Mouse (Mus musculus): ENCODE results near the gene Nppc.

The Nppc gene

GRCm38 (mm10) chr1:86670279-86671038 is at the start of gene Nppc:
TSS of gene Nppc (minus strand) at chr1:86670571.
- no peak for DNase-seq (ENCODE audit: low read depth in 1 of 2, low spot score in 2 of 2)

DNA sequence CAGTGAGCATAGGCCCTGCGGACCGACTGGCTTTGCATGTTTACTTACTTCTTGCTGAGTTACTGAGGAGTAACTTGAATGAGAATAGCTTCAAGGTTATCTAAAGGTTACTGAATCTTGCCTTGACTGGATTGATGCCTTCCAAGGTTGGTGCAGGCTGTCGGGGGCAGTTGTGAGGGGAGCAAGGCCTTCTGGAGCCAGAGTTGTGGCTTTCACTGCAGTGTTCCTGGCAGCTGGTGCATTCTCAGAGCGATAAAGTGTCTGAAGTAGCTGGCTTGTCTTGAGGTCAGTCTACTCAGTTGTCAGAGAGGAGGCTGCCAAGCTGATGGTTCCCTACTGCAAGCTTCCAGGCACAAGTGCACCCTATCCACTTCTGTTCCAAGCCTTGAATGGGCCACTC is 49.0 kb upstream of the Nppc start:
- no peak for DNase-seq (ENCODE audit: low read depth in 1 of 2, low spot score in 2 of 2)

- DNase-seq (ENCODE audit: low read depth in 1 of 2, low spot score in 2 of 2), result no peak
These were observed 47.8 kb upstream of the Nppc start for GRCm38 (mm10) chr1:86718190-86718589.

GRCm38 (mm10) chr1:86713054-86713453 is 42.7 kb upstream of the Nppc start:
- DNase-seq (ENCODE audit: low read depth in 1 of 2, low spot score in 2 of 2), result no peak

DNA sequence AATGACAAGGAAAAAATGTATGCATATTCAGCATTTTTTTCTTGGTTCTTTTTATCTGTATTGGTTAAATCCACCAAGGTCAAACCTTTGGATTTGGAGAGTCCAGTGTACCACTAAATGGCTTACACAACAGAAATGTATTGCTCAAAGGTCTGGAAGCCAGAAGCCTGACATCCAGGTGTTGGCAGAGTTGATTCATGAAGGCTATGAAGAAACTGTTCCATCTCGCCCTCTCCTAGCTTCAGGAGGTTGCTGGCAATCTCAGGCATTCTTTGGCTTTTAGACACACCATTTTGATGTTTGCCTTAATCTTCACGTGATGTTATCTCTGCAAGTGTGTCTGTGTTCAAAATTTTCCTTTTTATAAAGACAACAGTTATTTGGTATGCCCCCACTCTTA is 41.7 kb upstream of the Nppc start:
- DNase-seq (ENCODE audit: low read depth in 1 of 2, low spot score in 2 of 2), result no peak

DNA sequence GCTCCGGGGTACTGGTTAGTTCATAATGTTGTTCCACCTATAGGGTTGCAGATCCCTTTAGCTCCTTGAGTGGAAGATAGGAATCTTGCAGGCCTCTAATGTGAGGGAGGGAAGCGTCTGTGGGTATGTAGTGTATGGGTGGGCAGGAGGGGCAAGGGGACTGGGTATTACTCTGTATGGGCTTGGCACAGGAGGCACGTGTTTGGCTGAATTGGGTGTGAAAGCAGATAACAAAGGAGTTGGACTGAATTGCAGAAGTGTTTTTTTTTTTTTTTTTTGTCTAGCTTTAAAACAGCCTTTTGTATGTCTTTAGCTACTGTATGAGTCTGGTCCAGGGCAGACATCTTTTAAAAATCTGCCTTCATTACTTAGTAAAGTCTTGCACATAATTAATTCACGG is 39.2 kb upstream of the Nppc start:
- DNase-seq (ENCODE audit: low read depth in 1 of 2, low spot score in 2 of 2), result no peak

DNA sequence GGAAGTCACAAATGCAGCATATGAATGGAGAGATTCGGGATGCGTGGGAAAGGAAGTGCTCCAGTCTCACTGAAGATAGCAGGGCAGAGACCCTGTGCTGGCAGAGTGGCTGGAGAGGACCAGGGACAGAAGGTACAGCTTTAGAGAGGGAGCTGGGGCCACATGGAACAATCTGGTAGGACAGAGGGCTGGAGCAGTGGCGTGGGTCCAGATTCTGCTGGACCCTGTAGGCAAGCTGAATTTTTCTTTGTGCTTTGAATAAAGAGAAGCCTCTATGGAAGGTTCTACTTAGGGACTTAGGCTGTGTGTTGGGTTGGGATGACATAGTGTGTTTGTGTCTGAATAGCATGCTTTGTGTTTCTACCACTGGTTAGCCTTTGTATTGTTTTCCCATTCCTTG is 35.1 kb upstream of the Nppc start:
- no peak for DNase-seq (ENCODE audit: low read depth in 1 of 2, low spot score in 2 of 2)

DNA sequence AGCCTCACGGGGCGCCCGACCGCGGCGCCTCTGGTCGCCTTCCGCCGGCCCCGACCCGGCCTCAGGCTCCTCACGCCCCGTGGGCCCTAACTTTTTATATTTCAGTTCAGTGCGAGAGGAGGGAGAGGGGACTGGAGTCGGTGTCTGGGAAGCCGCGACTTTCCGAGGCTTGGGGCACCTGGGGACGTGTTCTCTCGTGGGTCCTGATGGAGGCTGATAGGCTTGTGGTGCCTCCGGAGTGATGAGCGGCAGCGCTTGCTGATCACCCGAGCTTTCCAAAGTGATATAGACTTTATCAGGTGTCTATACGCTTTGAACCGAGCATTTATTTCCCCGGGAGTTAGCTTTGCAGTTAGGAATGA is 33.6 kb upstream of the Nppc start:
- no peak for DNase-seq (ENCODE audit: low read depth in 1 of 2, low spot score in 2 of 2)

- peak; percentile 21 to 43 for DNase-seq (ENCODE audit: low read depth in 1 of 2, low spot score in 2 of 2)
These were observed 33.1 kb upstream of the Nppc start, which contains the start of gene Dis3l2 for GRCm38 (mm10) chr1:86703300-86703964. TSS of gene Dis3l2 (plus strand) at chr1:86703808.

DNA sequence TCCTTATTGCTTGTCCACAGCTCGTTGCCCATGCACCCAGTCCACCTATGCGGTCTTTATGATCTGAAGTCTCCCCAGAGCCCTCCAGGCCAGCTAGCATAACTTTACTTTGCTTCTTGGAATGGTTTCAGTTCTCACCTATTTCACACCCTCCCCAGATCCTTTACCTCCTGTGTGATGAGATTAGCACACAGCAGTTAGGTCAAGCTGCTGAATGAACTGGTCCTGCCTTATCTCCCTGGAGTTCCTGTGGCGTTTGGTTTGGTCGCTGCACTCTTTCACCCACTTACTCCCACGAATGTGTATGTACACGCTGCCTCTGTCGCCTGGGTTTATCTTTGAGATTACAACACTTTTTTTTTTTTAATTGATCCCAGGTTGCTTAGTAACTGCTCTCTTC is 30.0 kb upstream of the Nppc start:
- no peak for DNase-seq (ENCODE audit: low read depth in 1 of 2, low spot score in 2 of 2)

- no peak for DNase-seq (ENCODE audit: low read depth in 1 of 2, low spot score in 2 of 2)
These were observed 29.2 kb upstream of the Nppc start for GRCm38 (mm10) chr1:86699346-86700136.

GRCm38 (mm10) chr1:86698721-86699120 is 28.4 kb upstream of the Nppc start:
- DNase-seq (ENCODE audit: low read depth in 1 of 2, low spot score in 2 of 2), result no peak

DNA sequence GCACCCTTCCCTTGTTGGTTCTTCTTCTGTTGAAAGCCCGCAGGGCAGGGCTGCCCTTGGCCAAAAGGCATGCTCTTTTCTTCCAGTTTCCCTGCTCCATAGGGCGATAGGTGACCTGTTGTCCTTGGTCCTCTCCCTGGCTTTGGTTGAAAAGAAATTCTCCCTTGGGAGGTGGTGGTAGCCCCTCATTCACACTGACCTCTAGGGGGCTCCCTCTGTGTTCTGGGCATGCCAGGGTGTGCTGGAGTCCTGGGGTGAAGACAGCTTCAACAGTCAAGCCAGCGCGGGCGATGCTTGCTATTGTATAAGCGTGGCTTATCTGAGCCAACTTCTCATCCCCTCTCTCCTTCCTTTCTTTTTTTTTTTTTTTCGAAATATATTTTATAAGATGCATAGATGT is 26.6 kb upstream of the Nppc start:
- DNase-seq (ENCODE audit: low read depth in 1 of 2, low spot score in 2 of 2), result no peak

DNA sequence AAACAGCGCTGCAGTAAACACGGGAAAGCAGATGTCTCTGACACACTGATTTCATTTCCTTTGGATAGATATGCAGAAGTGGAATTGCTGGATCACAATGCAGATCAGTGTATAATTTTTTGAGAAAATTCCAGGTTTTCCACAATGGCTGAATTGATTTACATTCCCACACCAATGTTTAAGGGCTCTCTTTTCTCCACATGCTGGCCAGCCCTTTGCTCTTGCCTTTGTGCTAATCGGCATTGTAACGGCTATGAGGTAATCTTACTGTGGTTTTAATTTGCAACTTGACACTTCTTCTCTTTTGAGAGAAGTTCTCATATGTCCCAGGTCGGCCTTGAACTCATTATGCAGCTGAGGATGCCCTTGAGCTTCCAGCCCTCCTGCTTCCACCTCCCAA is 20.7 kb upstream of the Nppc start:
- no peak for DNase-seq (ENCODE audit: low read depth in 1 of 2, low spot score in 2 of 2)

- no peak for DNase-seq (ENCODE audit: low read depth in 1 of 2, low spot score in 2 of 2)
These were observed 16.9 kb upstream of the Nppc start for GRCm38 (mm10) chr1:86687236-86687635.

- no peak for DNase-seq (ENCODE audit: low read depth in 1 of 2, low spot score in 2 of 2)
These were observed 8.3 kb upstream of the Nppc start for GRCm38 (mm10) chr1:86678667-86679066.

DNA sequence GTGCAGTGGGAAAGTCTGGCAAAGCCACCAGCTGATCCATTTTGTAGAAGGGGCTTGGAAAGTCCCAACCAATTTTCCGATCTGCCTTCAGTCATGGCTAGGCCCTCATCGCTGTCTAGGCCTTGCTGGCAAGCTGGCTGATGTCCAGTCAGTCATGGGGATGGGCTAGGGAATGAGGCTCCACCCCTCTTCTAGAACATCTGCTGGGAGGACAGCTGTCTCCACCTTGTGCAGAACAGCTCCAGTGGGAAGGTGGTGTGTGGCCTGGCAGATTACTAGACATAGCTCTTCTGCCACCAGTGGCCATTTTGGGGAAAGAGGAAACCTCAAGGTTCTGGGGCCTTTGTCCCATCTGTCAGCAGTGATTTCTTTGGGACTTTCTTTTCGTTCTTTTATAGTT is 7.3 kb upstream of the Nppc start:
- no peak for DNase-seq (ENCODE audit: low read depth in 1 of 2, low spot score in 2 of 2)

DNA sequence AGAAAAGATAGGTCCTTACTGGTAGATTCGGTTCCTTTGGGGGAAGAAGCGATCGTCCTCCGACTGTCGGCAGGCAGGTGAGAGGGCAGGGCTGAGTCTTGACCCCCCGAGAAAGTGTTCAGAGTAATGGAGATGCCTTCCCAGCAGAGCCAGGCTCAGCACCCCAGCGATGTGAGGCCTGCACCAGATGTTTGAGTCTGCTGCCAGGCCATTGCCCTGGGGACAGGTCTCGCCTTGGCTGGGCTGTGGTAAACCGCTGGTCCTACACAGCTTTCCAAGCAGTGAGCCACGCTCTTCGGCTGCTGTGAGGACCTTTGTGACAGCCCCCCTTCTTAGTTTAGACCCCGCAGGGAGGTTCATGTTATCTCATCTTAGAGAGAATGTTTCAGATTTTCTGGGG is 4.8 kb upstream of the Nppc start:
- no peak for DNase-seq (ENCODE audit: low read depth in 1 of 2, low spot score in 2 of 2)

DNA sequence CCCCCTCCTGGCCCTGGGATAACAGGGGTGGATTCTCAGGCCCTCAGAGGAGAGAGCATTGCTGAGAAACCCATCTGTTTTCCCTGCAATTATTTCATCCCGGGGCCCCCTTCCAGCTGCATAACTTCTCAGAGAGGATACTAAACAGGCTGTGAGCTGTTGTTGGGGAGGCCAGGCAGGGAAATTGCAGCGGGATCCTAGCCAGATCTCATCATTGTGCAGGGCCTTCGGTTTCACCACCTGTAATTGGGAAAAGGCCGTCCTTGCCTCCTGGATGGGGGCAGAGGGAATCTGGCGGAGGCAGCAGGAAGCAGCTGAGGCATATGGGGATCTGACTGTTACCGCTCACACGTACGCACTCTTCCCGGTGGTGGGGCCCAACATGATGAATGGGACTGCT is 4.0 kb upstream of the Nppc start:
- no peak for DNase-seq (ENCODE audit: low read depth in 1 of 2, low spot score in 2 of 2)

- DNase-seq (ENCODE audit: low read depth in 1 of 2, low spot score in 2 of 2), result no peak
These were observed 658 bp downstream of the Nppc start for GRCm38 (mm10) chr1:86669552-86670273.

DNA sequence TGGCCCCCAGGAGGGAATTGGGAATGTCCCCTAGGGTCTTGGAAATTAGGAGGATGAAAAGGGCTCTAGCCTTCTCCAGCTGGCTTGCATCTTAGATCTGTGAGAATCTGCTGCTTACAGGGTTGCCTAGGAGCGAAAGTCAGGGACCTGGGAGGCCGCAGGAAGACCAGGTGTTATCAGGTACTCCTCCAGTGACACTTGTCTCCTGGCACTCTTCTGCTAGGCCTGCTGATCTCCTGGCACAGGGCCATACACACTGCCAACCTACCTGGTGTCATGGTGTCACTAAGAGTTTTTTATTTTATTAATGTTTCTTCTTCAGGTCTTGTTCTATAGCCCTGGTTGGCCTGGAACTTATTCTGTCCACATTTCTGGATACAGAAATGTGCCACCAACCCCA is 5.3 kb downstream of the Nppc start:
- no peak for DNase-seq (ENCODE audit: low read depth in 1 of 2, low spot score in 2 of 2)
